Mouse (Mus musculus): Measurements from ENCODE around the gene Hnrnpk. TPM values are rescaled to one million over a fixed set of nuclear protein-coding genes. Genes with fewer than 3 reads are reported as not detected.

Gene Hnrnpk
- polyA plus RNA-seq, 1 experiment from 2014 or later = 681 TPM

DNA sequence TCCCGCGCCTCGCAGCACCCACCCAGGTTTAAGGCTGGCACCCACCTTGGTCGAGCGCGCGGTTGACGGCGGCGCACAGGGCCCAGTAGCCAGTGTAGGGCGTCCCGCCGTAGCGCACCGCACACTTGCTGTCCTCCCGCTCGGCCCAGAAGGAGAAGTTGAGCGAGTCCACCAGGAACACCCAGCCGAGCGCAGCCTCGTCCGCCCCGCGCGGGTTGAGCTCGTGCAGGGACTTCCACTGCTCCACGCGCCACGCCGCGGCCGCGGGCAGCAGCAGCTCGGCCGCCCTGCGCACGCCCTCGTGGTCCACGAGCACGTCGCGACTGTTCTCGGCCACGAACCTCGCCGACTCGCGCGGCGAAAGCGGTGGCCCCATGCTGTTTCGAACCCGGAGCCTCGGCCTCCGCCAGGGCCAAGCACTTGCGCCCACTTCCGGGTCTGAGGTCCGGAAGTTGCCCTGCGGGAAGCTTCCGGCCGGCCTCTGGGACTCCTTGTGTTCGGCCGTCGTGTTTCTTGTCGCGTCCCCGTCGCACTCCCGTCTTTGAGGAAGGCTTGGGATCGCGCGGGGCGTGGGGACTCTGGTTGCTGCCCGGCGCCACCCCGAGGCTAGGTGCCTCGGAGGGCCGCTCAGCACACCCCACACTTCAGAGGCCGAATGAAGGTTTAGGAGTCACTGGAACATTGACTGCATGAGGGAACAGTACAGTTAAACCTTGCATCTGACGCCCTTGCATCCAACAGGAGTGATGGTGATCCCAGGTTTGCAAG, 18.2 kb downstream of the Hnrnpk start, which contains the start of gene 2210016F16Rik:
2210016F16Rik (minus strand) TSS at position 447 of the 768 bp plus-strand sequence.
- no peak for TF ChIP-seq EP300 (IDR thresholded peaks at IDR 0.05)
- no peak; the same call in none of the 2 replicates for TF ChIP-seq CTCF (IDR thresholded peaks at IDR 0.05)
- peak; percentile 75 for DNase-seq (ENCODE audit: low spot score)
- Histone ChIP-seq H3K4me1 (ENCODE audit: insufficient read depth, low read depth, low read length) (0 out of 2 replicates have a peak, but pooled peaks cover 4% of the 10 kb centered on the region), H3K9ac (replicated peaks; ENCODE audit: low read depth) (peak within 1 kb of the TSS; percentile 67), H3K27me3 (replicated peaks; ENCODE audit: insufficient read depth, low read length) (no peaks in the 10 kb centered on the region), H3K4me3 (ENCODE audit: low read depth, low read length) (peak within 1 kb of the TSS; percentile 69), H3K27ac (ENCODE audit: low read length) (peak within 1 kb of the TSS; percentile 43), H3K4me2 (replicated peaks; ENCODE audit: low read depth, low read length) (peak within 1 kb of the TSS; percentile 93), H3K9me3 (ENCODE audit: low read length) (no peaks in the 10 kb centered on the region), H3K36me3 (ENCODE audit: insufficient read depth, low read length) (peaks cover 20% of the 10 kb centered on the region)
- peak; percentile 76 for ATAC-seq
- 1% methylated on average over 79 of the region's 80 CpGs for WGBS

DNA sequence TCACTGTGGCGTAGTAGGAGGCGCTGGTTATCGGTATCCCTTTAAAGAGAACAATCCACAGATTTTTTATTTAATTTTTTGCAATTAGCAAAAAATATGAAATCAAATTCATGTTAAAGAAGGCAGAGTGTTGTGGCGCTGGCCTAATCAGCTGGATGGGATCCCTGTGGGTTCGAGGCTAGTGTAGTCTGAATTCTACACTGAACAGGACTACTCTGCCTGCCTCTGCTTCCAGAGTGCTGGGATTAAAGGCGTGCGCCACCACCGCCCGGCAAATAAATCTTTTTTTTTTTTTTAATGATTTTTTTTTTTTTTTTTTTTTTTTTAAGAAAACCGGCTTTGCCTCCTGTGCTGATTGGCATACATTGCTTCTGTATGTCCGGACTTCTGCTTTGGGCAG, 18.8 kb downstream of the Hnrnpk start:
- peak overlapping the region; percentile 67 for H3K9ac ChIP-seq (replicated peaks; ENCODE audit: low read depth)
- 43% methylated on average over 11 of the region's 11 CpGs for WGBS
- no peak overlapping the region for H3K27ac ChIP-seq (ENCODE audit: low read length)
- TF ChIP-seq EP300 (IDR thresholded peaks at IDR 0.05) (no peak), CTCF (IDR thresholded peaks at IDR 0.05) (no peak)
- ATAC-seq (peak; percentile 0; the same call in 1 of the 2 replicates), DNase-seq (ENCODE audit: low spot score) (no peak)
- H3K4me2 ChIP-seq (replicated peaks; ENCODE audit: low read depth, low read length) = peak overlapping the region; percentile 93
- H3K4me1 ChIP-seq (ENCODE audit: insufficient read depth, low read depth, low read length) = 0 out of 2 replicates have a peak, but pooled peaks cover 4% of the 10 kb centered on the region
- peaks cover 20% of the 10 kb centered on the region for H3K36me3 ChIP-seq (ENCODE audit: insufficient read depth, low read length)
- H3K27me3 ChIP-seq (replicated peaks; ENCODE audit: insufficient read depth, low read length) = no peaks in the 10 kb centered on the region
- H3K4me3 ChIP-seq (ENCODE audit: low read depth, low read length) = peak overlapping the region; percentile 69
- H3K9me3 ChIP-seq (ENCODE audit: low read length) = no peaks in the 10 kb centered on the region

DNA sequence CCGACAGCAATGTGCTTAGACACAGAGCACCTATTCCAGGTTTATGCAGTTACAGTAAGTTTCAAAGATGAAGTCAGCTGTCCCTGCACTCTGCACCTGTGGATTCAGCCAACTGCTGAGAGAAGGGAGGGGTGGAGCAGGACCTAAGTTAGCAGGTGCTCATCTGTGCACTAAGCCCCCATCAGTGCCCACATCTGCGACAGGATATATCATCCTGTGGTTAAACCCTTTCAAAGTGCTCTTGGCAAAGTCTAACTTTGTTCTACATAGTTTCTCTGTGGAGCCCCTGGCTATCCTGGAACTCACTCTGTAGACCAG, 30.0 kb downstream of the Hnrnpk start:
- no peaks in the 10 kb centered on the region for H3K4me1 ChIP-seq (ENCODE audit: insufficient read depth, low read depth, low read length)
- H3K4me2 ChIP-seq (replicated peaks; ENCODE audit: low read depth, low read length) = no peak overlapping the region
- H3K36me3 ChIP-seq (ENCODE audit: insufficient read depth, low read length) = no peaks in the 10 kb centered on the region
- H3K4me3 ChIP-seq (ENCODE audit: low read depth, low read length) = no peak overlapping the region
- H3K9ac ChIP-seq (replicated peaks; ENCODE audit: low read depth) = no peak overlapping the region
- ATAC-seq = 0 out of 2 replicates have a peak, but pooled peaks have one; percentile 6
- H3K27me3 ChIP-seq (replicated peaks; ENCODE audit: insufficient read depth, low read length) = no peaks in the 10 kb centered on the region
- no peak for DNase-seq (ENCODE audit: low spot score)
- WGBS = 69% methylated on average over 2 of the region's 2 CpGs
- H3K9me3 ChIP-seq (ENCODE audit: low read length) = no peaks in the 10 kb centered on the region
- H3K27ac ChIP-seq (ENCODE audit: low read length) = no peak overlapping the region
- TF ChIP-seq EP300 (IDR thresholded peaks at IDR 0.05) (no peak), CTCF (IDR thresholded peaks at IDR 0.05) (no peak)

- H3K4me3 ChIP-seq (ENCODE audit: low read depth, low read length) = no peak overlapping the region
- H3K9me3 ChIP-seq (ENCODE audit: low read length) = no peaks in the 10 kb centered on the region
- DNase-seq (ENCODE audit: low spot score) = no peak
- peak; percentile 83 for ATAC-seq
- no peaks in the 10 kb centered on the region for H3K36me3 ChIP-seq (ENCODE audit: insufficient read depth, low read length)
- H3K27me3 ChIP-seq (replicated peaks; ENCODE audit: insufficient read depth, low read length) = no peaks in the 10 kb centered on the region
- H3K27ac ChIP-seq (ENCODE audit: low read length) = no peak overlapping the region
- H3K4me2 ChIP-seq (replicated peaks; ENCODE audit: low read depth, low read length) = no peak overlapping the region
- no peak overlapping the region for H3K9ac ChIP-seq (replicated peaks; ENCODE audit: low read depth)
- H3K4me1 ChIP-seq (ENCODE audit: insufficient read depth, low read depth, low read length) = no peaks in the 10 kb centered on the region
- WGBS = 62% methylated on average over 5 of the region's 5 CpGs
- TF ChIP-seq CTCF (IDR thresholded peaks at IDR 0.05) = no peak
- TF ChIP-seq EP300 (IDR thresholded peaks at IDR 0.05) = peak; percentile 35; the same call in 1 of the 2 replicates
Observed at GRCm38 (mm10) chr13:58372278-58373152, 30.6 kb downstream of the Hnrnpk start.

GRCm38 (mm10) chr13:58368835-58369234, 34.3 kb downstream of the Hnrnpk start:
- H3K27ac ChIP-seq (ENCODE audit: low read length) = no peak overlapping the region
- TF ChIP-seq EP300 (IDR thresholded peaks at IDR 0.05) = no peak
- no peak for TF ChIP-seq CTCF (IDR thresholded peaks at IDR 0.05)
- H3K9me3 ChIP-seq (ENCODE audit: low read length) = no peaks in the 10 kb centered on the region
- no peak for DNase-seq (ENCODE audit: low spot score)
- no peak overlapping the region for H3K9ac ChIP-seq (replicated peaks; ENCODE audit: low read depth)
- no peaks in the 10 kb centered on the region for H3K27me3 ChIP-seq (replicated peaks; ENCODE audit: insufficient read depth, low read length)
- ATAC-seq = no peak
- 65% methylated on average over 4 of the region's 4 CpGs for WGBS
- H3K4me3 ChIP-seq (ENCODE audit: low read depth, low read length) = no peak overlapping the region
- H3K36me3 ChIP-seq (ENCODE audit: insufficient read depth, low read length) = no peaks in the 10 kb centered on the region
- no peaks in the 10 kb centered on the region for H3K4me1 ChIP-seq (ENCODE audit: insufficient read depth, low read depth, low read length)
- no peak overlapping the region for H3K4me2 ChIP-seq (replicated peaks; ENCODE audit: low read depth, low read length)

GRCm38 (mm10) chr13:58367641-58368040, 35.5 kb downstream of the Hnrnpk start:
- Histone ChIP-seq H3K4me3 (ENCODE audit: low read depth, low read length) (no peak overlapping the region), H3K4me2 (replicated peaks; ENCODE audit: low read depth, low read length) (no peak overlapping the region), H3K27me3 (replicated peaks; ENCODE audit: insufficient read depth, low read length) (no peaks in the 10 kb centered on the region), H3K36me3 (ENCODE audit: insufficient read depth, low read length) (no peaks in the 10 kb centered on the region), H3K27ac (ENCODE audit: low read length) (no peak overlapping the region), H3K9me3 (ENCODE audit: low read length) (no peaks in the 10 kb centered on the region), H3K9ac (replicated peaks; ENCODE audit: low read depth) (no peak overlapping the region), H3K4me1 (ENCODE audit: insufficient read depth, low read depth, low read length) (no peaks in the 10 kb centered on the region)
- no peak for TF ChIP-seq EP300 (IDR thresholded peaks at IDR 0.05)
- TF ChIP-seq CTCF (IDR thresholded peaks at IDR 0.05) = no peak
- ATAC-seq = no peak
- 61% methylated on average over 1 of the region's 1 CpGs for WGBS
- no peak for DNase-seq (ENCODE audit: low spot score)

Data from lung, postnatal 0 days (tissue).